Mouse (Mus musculus) ES-CJ7 (cell line): ENCODE measurements around the gene Slc7a11.

Experiments used
- DNase-seq: peaks from one replicate; pipeline ENCODE4 v3.0.0; 2011; ENCODE audit warnings: low read depth, low spot score

The Slc7a11 gene

GRCm38 (mm10) chr3:50001635-50002034, 441.8 kb downstream of the Slc7a11 start:
- no peak for DNase-seq

- no peak for DNase-seq
Observed at GRCm38 (mm10) chr3:49992891-49993290, 450.5 kb downstream of the Slc7a11 start.

- no peak for DNase-seq
Observed at GRCm38 (mm10) chr3:49987236-49987635, 456.2 kb downstream of the Slc7a11 start.

- no peak for DNase-seq
Observed at GRCm38 (mm10) chr3:49984795-49985194, 458.6 kb downstream of the Slc7a11 start.

- DNase-seq = no peak
Observed at GRCm38 (mm10) chr3:49983429-49984268, 459.8 kb downstream of the Slc7a11 start.

- no peak for DNase-seq
Observed at GRCm38 (mm10) chr3:49973994-49974393, 469.4 kb downstream of the Slc7a11 start.

GRCm38 (mm10) chr3:49965569-49965968, 477.8 kb downstream of the Slc7a11 start:
- DNase-seq = no peak

GRCm38 (mm10) chr3:49960581-49960980, 482.8 kb downstream of the Slc7a11 start:
- DNase-seq = no peak

- no peak for DNase-seq
Observed at GRCm38 (mm10) chr3:49946845-49947244, 496.6 kb downstream of the Slc7a11 start.

- DNase-seq = no peak
Observed at GRCm38 (mm10) chr3:49944783-49945182, 498.6 kb downstream of the Slc7a11 start.

GRCm38 (mm10) chr3:49937611-49938010, 505.8 kb downstream of the Slc7a11 start:
- no peak for DNase-seq

GRCm38 (mm10) chr3:49929496-49929895, 513.9 kb downstream of the Slc7a11 start:
- no peak for DNase-seq

GRCm38 (mm10) chr3:49928509-49929263, 514.7 kb downstream of the Slc7a11 start:
- DNase-seq = no peak

GRCm38 (mm10) chr3:49913929-49914328, 529.5 kb downstream of the Slc7a11 start:
- DNase-seq = no peak

GRCm38 (mm10) chr3:49910922-49911321, 532.5 kb downstream of the Slc7a11 start:
- DNase-seq = no peak

GRCm38 (mm10) chr3:49908426-49909341, 534.7 kb downstream of the Slc7a11 start:
- no peak for DNase-seq

GRCm38 (mm10) chr3:49893945-49894344, 549.5 kb downstream of the Slc7a11 start:
- DNase-seq = no peak

GRCm38 (mm10) chr3:49887359-49887758, 556.1 kb downstream of the Slc7a11 start:
- DNase-seq = no peak

GRCm38 (mm10) chr3:49886220-49886945, 557.0 kb downstream of the Slc7a11 start:
- DNase-seq = no peak

GRCm38 (mm10) chr3:49880496-49880895, 562.9 kb downstream of the Slc7a11 start:
- DNase-seq = no peak

GRCm38 (mm10) chr3:49870786-49871185, 572.6 kb downstream of the Slc7a11 start:
- no peak for DNase-seq
